Comparison of ENCODE assay signal across 15 mouse cellular contexts in the genomic region with DNA sequence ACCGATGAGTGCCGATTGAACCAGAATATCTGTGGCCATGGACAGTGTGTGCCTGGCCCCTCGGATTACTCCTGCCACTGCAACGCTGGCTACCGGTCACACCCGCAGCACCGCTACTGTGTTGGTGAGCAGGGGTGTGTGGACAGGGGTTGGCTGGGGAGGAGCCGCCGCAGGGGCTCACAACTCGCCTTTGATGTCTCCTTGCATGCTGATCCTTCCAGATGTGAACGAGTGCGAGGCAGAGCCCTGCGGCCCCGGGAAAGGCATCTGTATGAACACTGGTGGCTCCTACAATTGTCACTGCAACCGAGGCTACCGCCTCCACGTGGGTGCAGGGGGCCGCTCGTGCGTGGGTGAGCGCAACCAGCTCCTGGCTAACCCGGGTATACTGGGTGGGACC. TPM values are rescaled to one million over a fixed set of nuclear protein-coding genes. Genes with fewer than 3 reads are reported as not detected.
DNase-seq lines count a peak whose midpoint lies in the region; ATAC-seq lines count a peak whose summit lies in the region.
"Had no signal": no experiment of that assay in that cellular context is flagged by ENCODE, and none has a peak within 500 bp of the region (broad histone marks: within the 10 kb centered on the region; RNA-seq: fewer than 3 reads in every experiment).

No protein-coding gene starts in this region.

- H3K27ac ChIP-seq in heart, embryonic 12.5 days (ENCODE audit: poor library complexity, severe bottlenecking) = no peak overlapping the region
- H3K27ac ChIP-seq in neural tube, embryonic 15.5 days (replicated peaks) = no peak overlapping the region
- H3K27ac ChIP-seq in limb, embryonic 13.5 days = no peak overlapping the region
- H3K27ac ChIP-seq: intestine, embryonic 15.5 days; lung, embryonic 15.5 days had no signal

- H3K4me1 ChIP-seq in heart, embryonic 12.5 days (replicated peaks) = peaks cover 28% of the 10 kb centered on the region
- peaks cover 12% of the 10 kb centered on the region for H3K4me1 ChIP-seq in neural tube, embryonic 15.5 days
- H3K4me1 ChIP-seq in limb, embryonic 13.5 days = peaks cover 21% of the 10 kb centered on the region

- H3K4me2 ChIP-seq in heart, embryonic 12.5 days = no peak overlapping the region
- no peak overlapping the region for H3K4me2 ChIP-seq in neural tube, embryonic 15.5 days
- peak overlapping the region; percentile 39 for H3K4me2 ChIP-seq in limb, embryonic 13.5 days (replicated peaks)

- H3K36me3 ChIP-seq in heart, embryonic 12.5 days = peaks cover 20% of the 10 kb centered on the region
- no peaks in the 10 kb centered on the region for H3K36me3 ChIP-seq in neural tube, embryonic 15.5 days
- H3K36me3 ChIP-seq in limb, embryonic 13.5 days = peaks cover 81% of the 10 kb centered on the region
- H3K36me3 ChIP-seq: intestine, embryonic 15.5 days had no signal

- intact Hi-C loops in heart, postnatal 10 days (cut with DNase I) = no loop called here

- H3K9me3 ChIP-seq in heart, embryonic 12.5 days (replicated peaks) = no peaks in the 10 kb centered on the region
- H3K9me3 ChIP-seq in neural tube, embryonic 15.5 days (replicated peaks) = no peaks in the 10 kb centered on the region
- no peaks in the 10 kb centered on the region for H3K9me3 ChIP-seq in limb, embryonic 13.5 days
- H3K9me3 ChIP-seq: intestine, embryonic 15.5 days; lung, embryonic 15.5 days had no signal

- H3K4me3 ChIP-seq in heart, embryonic 12.5 days = no peak overlapping the region
- no peak overlapping the region for H3K4me3 ChIP-seq in neural tube, embryonic 15.5 days (replicated peaks)
- no peak overlapping the region for H3K4me3 ChIP-seq in limb, embryonic 13.5 days
- H3K4me3 ChIP-seq: intestine, embryonic 15.5 days; lung, embryonic 15.5 days had no signal

- 0 out of 2 replicates have a peak overlapping the region, but pooled peaks have one; percentile 22 for H3K9ac ChIP-seq in heart, embryonic 12.5 days
- H3K9ac ChIP-seq in neural tube, embryonic 15.5 days (replicated peaks) = no peak overlapping the region
- 0 out of 2 replicates have a peak overlapping the region, but pooled peaks have one; percentile 53 for H3K9ac ChIP-seq in limb, embryonic 13.5 days
- H3K9ac ChIP-seq: intestine, embryonic 15.5 days; lung, embryonic 15.5 days had no signal

- ATAC-seq in heart, embryonic 12.5 days (ENCODE audit: insufficient number of reproducible peaks, low FRiP score) = no peak
- no peak for ATAC-seq in neural tube, embryonic 15.5 days (ENCODE audit: low FRiP score)
- no peak for ATAC-seq in limb, embryonic 13.5 days (ENCODE audit: low FRiP score, low read depth)

- peaks cover 98% of the 10 kb centered on the region for H3K27me3 ChIP-seq in heart, embryonic 12.5 days (replicated peaks)
- peaks cover 77% of the 10 kb centered on the region for H3K27me3 ChIP-seq in neural tube, embryonic 15.5 days (replicated peaks)
- peaks cover 96% of the 10 kb centered on the region for H3K27me3 ChIP-seq in limb, embryonic 13.5 days

- DNase-seq in heart, postnatal 10 days = no peak
- peak; percentile 29 for DNase-seq in neural tube, embryonic 10.5 days (ENCODE audit: extremely low spot score, low spot score)
- DNase-seq in retina, postnatal 1 day = no peak
- no peak for DNase-seq in left cerebral cortex, adult 18-20 months (ENCODE audit: low spot score in 2 of 2)
- DNase-seq: layer of hippocampus, postnatal 36 days had no signal

- 8% methylated on average over 22 of the region's 22 CpGs for WGBS in heart, embryonic 12.5 days
- WGBS in neural tube, embryonic 15.5 days = 12% methylated on average over 22 of the region's 22 CpGs
- WGBS in limb, embryonic 13.5 days = 6% methylated on average over 22 of the region's 22 CpGs

RNA-seq across cellular contexts. Expression of gene Ltbp3, which starts 10.2 kb away (rescaled TPM):
- 24.3 and 27.7 TPM in 2 replicates for polyA plus RNA-seq in heart, embryonic 12.5 days (2016; fragmentation: Nextera tagmentation; extraction: Ambion mirVana)
- total RNA-seq in heart, postnatal 10 days (2021) = 10 to 100 TPM; 77.0 to 79.2 TPM
- polyA plus RNA-seq in neural tube, embryonic 15.5 days (2015; fragmentation: Nextera tagmentation; extraction: Ambion mirVana) = 15.6 and 19.1 TPM in 2 replicates
- 41.1 and 48.9 TPM in 2 replicates for polyA plus RNA-seq in limb, embryonic 13.5 days (2015; fragmentation: Nextera tagmentation; extraction: Ambion mirVana)
- total RNA-seq in left cerebral cortex, adult 18-20 months (2021) = 10 to 100 TPM; 37.2 to 41.8 TPM

RNA-seq across cellular contexts. Expression of gene Scyl1, which starts 20.3 kb away (rescaled TPM):
- polyA plus RNA-seq in heart, embryonic 12.5 days (2016; fragmentation: Nextera tagmentation; extraction: Ambion mirVana) = 68.1 and 68.9 TPM in 2 replicates
- total RNA-seq in heart, postnatal 10 days (2021) = 10 to 100 TPM; 63.4 to 65.7 TPM
- polyA plus RNA-seq in neural tube, embryonic 15.5 days (2015; fragmentation: Nextera tagmentation; extraction: Ambion mirVana) = 81.6 and 83.1 TPM in 2 replicates
- polyA plus RNA-seq in limb, embryonic 13.5 days (2015; fragmentation: Nextera tagmentation; extraction: Ambion mirVana) = 76.9 and 82.7 TPM in 2 replicates
- 10 to 100 TPM; 90.8 to 93.4 TPM for total RNA-seq in left cerebral cortex, adult 18-20 months (2021)

RNA-seq across cellular contexts. Expression of gene Fam89b, which starts 21.5 kb away (rescaled TPM):
- polyA plus RNA-seq in heart, embryonic 12.5 days (2016; fragmentation: Nextera tagmentation; extraction: Ambion mirVana) = 78.9 and 81.3 TPM in 2 replicates
- total RNA-seq in heart, postnatal 10 days (2021) = 10 to 100 TPM; 44.0 to 47.7 TPM
- polyA plus RNA-seq in neural tube, embryonic 15.5 days (2015; fragmentation: Nextera tagmentation; extraction: Ambion mirVana) = 122 and 138 TPM in 2 replicates
- polyA plus RNA-seq in limb, embryonic 13.5 days (2015; fragmentation: Nextera tagmentation; extraction: Ambion mirVana) = 128 and 141 TPM in 2 replicates
- total RNA-seq in left cerebral cortex, adult 18-20 months (2021) = 10 to 100 TPM; 24.4 to 30.9 TPM

RNA-seq across cellular contexts. Expression of gene Ehbp1l1, which starts 24.8 kb away (rescaled TPM):
- 121 and 123 TPM in 2 replicates for polyA plus RNA-seq in heart, embryonic 12.5 days (2016; fragmentation: Nextera tagmentation; extraction: Ambion mirVana)
- total RNA-seq in heart, postnatal 10 days (2021) = 100 to 1,000 TPM; 154 to 161 TPM
- 15.9 and 18.6 TPM in 2 replicates for polyA plus RNA-seq in neural tube, embryonic 15.5 days (2015; fragmentation: Nextera tagmentation; extraction: Ambion mirVana)
- 20.4 and 21.2 TPM in 2 replicates for polyA plus RNA-seq in limb, embryonic 13.5 days (2015; fragmentation: Nextera tagmentation; extraction: Ambion mirVana)
- 10 to 100 TPM; 23.7 to 24.7 TPM for total RNA-seq in left cerebral cortex, adult 18-20 months (2021)

RNA-seq across cellular contexts. Expression of gene Kcnk7, which starts 46.8 kb away (rescaled TPM):
- 0.17 TPM in 1 of 2 replicates, not detected in the other for polyA plus RNA-seq in heart, embryonic 12.5 days (2016; fragmentation: Nextera tagmentation; extraction: Ambion mirVana)
- total RNA-seq in heart, postnatal 10 days (2021) = not detected
- 0.35 and 0.45 TPM in 2 replicates for polyA plus RNA-seq in neural tube, embryonic 15.5 days (2015; fragmentation: Nextera tagmentation; extraction: Ambion mirVana)
- polyA plus RNA-seq in limb, embryonic 13.5 days (2015; fragmentation: Nextera tagmentation; extraction: Ambion mirVana) = 0.51 and 0.75 TPM in 2 replicates
- total RNA-seq in left cerebral cortex, adult 18-20 months (2021) = not detected
- total RNA-seq: heart, adult 18-20 months; heart, postnatal 14 days; layer of hippocampus, postnatal 36 days; megakaryocyte progenitor cell, adult 5-6 weeks had no signal
- polyA plus RNA-seq: large intestine, adult 2 months; neural tube, embryonic 11.5 days had no signal
